Mouse (Mus musculus): ENCODE results near the gene Npff. TPM values are rescaled to one million over a fixed set of nuclear protein-coding genes. Genes with fewer than 3 reads are reported as not detected.

Npff gene
- polyA plus RNA-seq, 1 experiment from 2014 or later = 1.3 TPM

DNA sequence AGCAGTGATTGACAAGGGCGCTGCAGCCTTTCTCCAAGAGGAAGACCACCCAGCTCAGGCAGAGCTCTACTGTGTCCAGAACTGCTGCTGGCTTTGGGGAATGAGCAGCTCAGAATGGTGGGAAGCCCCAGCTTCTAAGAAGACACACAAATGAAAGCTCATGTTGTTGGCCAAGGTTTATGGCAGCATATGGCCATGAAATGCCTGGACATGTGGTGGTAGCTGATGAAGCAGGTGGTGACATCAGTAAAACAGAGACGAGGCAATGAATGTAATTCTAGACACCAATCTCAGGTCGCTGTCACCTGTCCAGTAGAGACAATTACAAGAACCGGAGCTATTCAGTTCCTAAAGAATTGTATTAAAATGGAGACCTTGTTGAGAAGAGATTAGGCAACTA lies 20.1 kb upstream of the Npff start:
- 91% methylated on average over 4 of the region's 4 CpGs for WGBS
- Histone ChIP-seq H3K27me3 (replicated peaks) (no peaks in the 10 kb centered on the region), H3K36me3 (peaks cover 18% of the 10 kb centered on the region)

DNA sequence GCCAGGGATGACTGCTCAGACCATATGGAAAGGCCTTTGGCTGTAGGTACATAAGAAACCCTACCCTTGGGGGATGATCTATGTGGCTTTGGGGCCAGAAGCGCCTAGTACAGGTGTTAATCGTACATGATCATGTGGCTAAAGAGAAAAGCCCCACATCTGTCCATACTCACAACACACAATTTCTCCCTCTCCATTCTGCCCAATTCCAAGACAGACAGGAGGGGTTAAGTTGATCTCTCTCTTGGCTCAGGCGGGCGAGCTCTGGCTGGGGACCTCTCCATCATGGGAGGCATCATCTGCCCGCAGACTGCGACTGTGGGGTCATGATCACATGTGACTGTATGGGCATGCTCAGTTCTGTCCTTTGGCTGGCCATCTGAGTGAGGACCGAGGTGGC lies 9.2 kb upstream of the Npff start:
- no peak for ATAC-seq
- H3K4me3 ChIP-seq (replicated peaks) = no peak overlapping the region
- H3K9ac ChIP-seq = no peak overlapping the region
- H3K36me3 ChIP-seq = peaks cover 32% of the 10 kb centered on the region
- 93% methylated on average over 7 of the region's 7 CpGs for WGBS
- no peaks in the 10 kb centered on the region for H3K4me1 ChIP-seq (replicated peaks)
- no peaks in the 10 kb centered on the region for H3K9me3 ChIP-seq
- H3K27me3 ChIP-seq (replicated peaks) = no peaks in the 10 kb centered on the region
- no peak overlapping the region for H3K4me2 ChIP-seq (replicated peaks)
- no peak overlapping the region for H3K27ac ChIP-seq

More for the DNA sequence above, 20.1 kb upstream of the Npff start:
- no peak for ATAC-seq
- Histone ChIP-seq H3K4me2 (replicated peaks) (no peak overlapping the region), H3K27ac (no peak overlapping the region), H3K9ac (no peak overlapping the region), H3K9me3 (no peaks in the 10 kb centered on the region), H3K4me1 (replicated peaks) (no peaks in the 10 kb centered on the region), H3K4me3 (replicated peaks) (no peak overlapping the region)

- no peak for ATAC-seq
Observed at GRCm38 (mm10) chr15:102532106-102532900, 7.6 kb upstream of the Npff start.

DNA sequence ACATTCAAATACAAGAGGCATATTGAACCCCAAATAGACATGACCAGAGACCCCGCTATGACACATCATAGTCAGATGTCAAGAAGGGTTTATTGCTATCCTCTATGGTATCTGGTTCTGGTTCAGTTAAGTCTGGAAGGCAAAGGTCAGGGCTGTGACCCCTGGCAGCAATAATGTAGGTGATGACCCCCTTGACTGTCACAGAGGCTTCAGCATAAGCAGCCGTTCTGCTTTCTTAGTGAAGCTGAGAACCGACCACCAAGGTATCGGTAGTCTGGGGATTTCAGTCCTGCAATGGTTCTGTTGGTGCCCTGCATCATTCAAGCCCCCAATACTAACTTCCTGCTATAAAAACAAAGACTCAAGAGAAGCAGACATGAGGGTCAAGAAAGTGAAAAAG lies 6.8 kb upstream of the Npff start:
- H3K4me2 ChIP-seq (replicated peaks) = no peak overlapping the region
- no peaks in the 10 kb centered on the region for H3K4me1 ChIP-seq (replicated peaks)
- peaks cover 39% of the 10 kb centered on the region for H3K36me3 ChIP-seq
- no peaks in the 10 kb centered on the region for H3K27me3 ChIP-seq (replicated peaks)
- no peaks in the 10 kb centered on the region for H3K9me3 ChIP-seq
- no peak overlapping the region for H3K9ac ChIP-seq
- no peak overlapping the region for H3K4me3 ChIP-seq (replicated peaks)
- no peak overlapping the region for H3K27ac ChIP-seq
- no peak for ATAC-seq
- 79% methylated on average over 4 of the region's 4 CpGs for WGBS

More at GRCm38 (mm10) chr15:102532106-102532900, 7.6 kb upstream of the Npff start:
- H3K9me3 ChIP-seq = no peaks in the 10 kb centered on the region
- H3K36me3 ChIP-seq = peaks cover 39% of the 10 kb centered on the region
- 92% methylated on average over 3 of the region's 3 CpGs for WGBS
- no peak overlapping the region for H3K9ac ChIP-seq
- no peak overlapping the region for H3K27ac ChIP-seq
- H3K4me2 ChIP-seq (replicated peaks) = no peak overlapping the region
- H3K27me3 ChIP-seq (replicated peaks) = no peaks in the 10 kb centered on the region
- H3K4me1 ChIP-seq (replicated peaks) = no peaks in the 10 kb centered on the region
- no peak overlapping the region for H3K4me3 ChIP-seq (replicated peaks)

GRCm38 (mm10) chr15:102530566-102530965 lies 5.8 kb upstream of the Npff start:
- WGBS = 97% methylated on average over 4 of the region's 4 CpGs
- no peaks in the 10 kb centered on the region for H3K9me3 ChIP-seq
- H3K4me1 ChIP-seq (replicated peaks) = no peaks in the 10 kb centered on the region
- H3K9ac ChIP-seq = no peak overlapping the region
- peaks cover 35% of the 10 kb centered on the region for H3K36me3 ChIP-seq
- ATAC-seq = no peak
- H3K27me3 ChIP-seq (replicated peaks) = no peaks in the 10 kb centered on the region
- no peak overlapping the region for H3K4me2 ChIP-seq (replicated peaks)
- no peak overlapping the region for H3K27ac ChIP-seq
- no peak overlapping the region for H3K4me3 ChIP-seq (replicated peaks)

DNA sequence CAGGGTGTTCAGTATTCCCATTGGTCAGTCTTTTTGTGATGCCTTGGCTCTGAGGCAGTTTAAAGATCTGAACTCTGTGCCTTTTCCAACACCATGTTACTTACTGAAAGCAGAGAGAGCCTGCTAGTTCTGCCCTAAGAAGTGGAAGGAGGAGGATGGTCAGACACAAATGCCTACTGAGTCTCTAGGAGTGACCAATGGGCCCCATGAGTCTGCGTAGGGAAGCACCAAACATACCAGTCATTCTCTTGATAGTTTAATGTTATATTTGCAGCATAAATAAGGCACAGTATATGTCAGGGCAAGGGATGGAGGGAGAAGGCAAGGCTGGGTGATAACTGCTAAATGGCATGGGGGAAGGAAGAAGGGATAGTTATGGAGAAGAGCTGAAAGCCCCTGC lies 3.7 kb upstream of the Npff start:
- Histone ChIP-seq H3K9ac (no peak overlapping the region), H3K9me3 (no peaks in the 10 kb centered on the region), H3K4me2 (replicated peaks) (no peak overlapping the region), H3K27me3 (replicated peaks) (no peaks in the 10 kb centered on the region), H3K36me3 (peaks cover 41% of the 10 kb centered on the region), H3K27ac (no peak overlapping the region), H3K4me1 (replicated peaks) (no peaks in the 10 kb centered on the region), H3K4me3 (replicated peaks) (no peak overlapping the region)
- no peak for ATAC-seq
- WGBS = 89% methylated on average over 1 of the region's 1 CpGs

DNA sequence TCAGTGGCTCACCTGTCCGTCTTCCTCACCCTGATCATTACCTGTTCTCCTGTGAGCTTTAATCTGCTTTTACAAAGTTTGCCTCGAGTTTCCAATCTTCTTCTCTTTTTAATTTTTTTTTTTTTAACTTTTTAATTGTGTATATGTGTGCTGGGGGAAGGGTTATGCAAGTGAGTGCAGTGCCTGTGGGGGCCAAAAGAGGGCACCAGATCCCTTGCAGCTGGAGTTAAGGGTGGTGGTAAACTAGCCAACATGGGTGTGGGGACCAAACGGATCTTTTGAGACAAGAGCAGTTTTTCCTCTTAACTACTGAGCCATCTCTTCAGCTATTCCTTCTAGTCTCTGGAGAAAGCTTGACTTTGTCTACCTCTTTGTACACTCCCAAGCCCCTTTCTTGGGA lies 3.2 kb upstream of the Npff start:
- H3K27me3 ChIP-seq (replicated peaks) = no peaks in the 10 kb centered on the region
- H3K9ac ChIP-seq = no peak overlapping the region
- peaks cover 36% of the 10 kb centered on the region for H3K36me3 ChIP-seq
- no peak overlapping the region for H3K4me2 ChIP-seq (replicated peaks)
- ATAC-seq = no peak
- H3K9me3 ChIP-seq = no peaks in the 10 kb centered on the region
- no peak overlapping the region for H3K4me3 ChIP-seq (replicated peaks)
- no peak overlapping the region for H3K27ac ChIP-seq
- no peaks in the 10 kb centered on the region for H3K4me1 ChIP-seq (replicated peaks)
- 87% methylated on average over 3 of the region's 3 CpGs for WGBS

GRCm38 (mm10) chr15:102526111-102527002 lies 1.6 kb upstream of the Npff start:
- Histone ChIP-seq H3K36me3 (peaks cover 35% of the 10 kb centered on the region), H3K9me3 (no peaks in the 10 kb centered on the region), H3K9ac (no peak overlapping the region), H3K27me3 (replicated peaks) (no peaks in the 10 kb centered on the region), H3K4me2 (replicated peaks) (no peak overlapping the region), H3K4me1 (replicated peaks) (no peaks in the 10 kb centered on the region), H3K4me3 (replicated peaks) (no peak overlapping the region), H3K27ac (no peak overlapping the region)
- 72% methylated on average over 6 of the region's 6 CpGs for WGBS
- no peak for ATAC-seq

- 83% methylated on average over 4 of the region's 4 CpGs for WGBS
- Histone ChIP-seq H3K4me2 (replicated peaks) (no peak overlapping the region), H3K9me3 (no peaks in the 10 kb centered on the region), H3K27me3 (replicated peaks) (no peaks in the 10 kb centered on the region), H3K4me1 (replicated peaks) (peaks cover 11% of the 10 kb centered on the region), H3K4me3 (replicated peaks) (no peak overlapping the region), H3K36me3 (peaks cover 20% of the 10 kb centered on the region), H3K9ac (no peak overlapping the region), H3K27ac (no peak overlapping the region)
- no peak for ATAC-seq
Observed at GRCm38 (mm10) chr15:102521480-102521879, 3.3 kb downstream of the Npff start.

GRCm38 (mm10) chr15:102520416-102520815 lies 4.3 kb downstream of the Npff start:
- Histone ChIP-seq H3K27ac (0 out of 2 replicates have a peak overlapping the region, but pooled peaks have one; percentile 9), H3K9me3 (no peaks in the 10 kb centered on the region), H3K4me3 (replicated peaks) (no peak overlapping the region), H3K9ac (no peak overlapping the region; the same call in none of the 2 replicates), H3K4me2 (replicated peaks) (0 out of 2 replicates have a peak overlapping the region, but pooled peaks have one; percentile 94), H3K36me3 (peaks cover 20% of the 10 kb centered on the region), H3K4me1 (replicated peaks) (peaks cover 22% of the 10 kb centered on the region), H3K27me3 (replicated peaks) (no peaks in the 10 kb centered on the region)
- no peak for ATAC-seq
- WGBS = 68% methylated on average over 4 of the region's 4 CpGs

DNA sequence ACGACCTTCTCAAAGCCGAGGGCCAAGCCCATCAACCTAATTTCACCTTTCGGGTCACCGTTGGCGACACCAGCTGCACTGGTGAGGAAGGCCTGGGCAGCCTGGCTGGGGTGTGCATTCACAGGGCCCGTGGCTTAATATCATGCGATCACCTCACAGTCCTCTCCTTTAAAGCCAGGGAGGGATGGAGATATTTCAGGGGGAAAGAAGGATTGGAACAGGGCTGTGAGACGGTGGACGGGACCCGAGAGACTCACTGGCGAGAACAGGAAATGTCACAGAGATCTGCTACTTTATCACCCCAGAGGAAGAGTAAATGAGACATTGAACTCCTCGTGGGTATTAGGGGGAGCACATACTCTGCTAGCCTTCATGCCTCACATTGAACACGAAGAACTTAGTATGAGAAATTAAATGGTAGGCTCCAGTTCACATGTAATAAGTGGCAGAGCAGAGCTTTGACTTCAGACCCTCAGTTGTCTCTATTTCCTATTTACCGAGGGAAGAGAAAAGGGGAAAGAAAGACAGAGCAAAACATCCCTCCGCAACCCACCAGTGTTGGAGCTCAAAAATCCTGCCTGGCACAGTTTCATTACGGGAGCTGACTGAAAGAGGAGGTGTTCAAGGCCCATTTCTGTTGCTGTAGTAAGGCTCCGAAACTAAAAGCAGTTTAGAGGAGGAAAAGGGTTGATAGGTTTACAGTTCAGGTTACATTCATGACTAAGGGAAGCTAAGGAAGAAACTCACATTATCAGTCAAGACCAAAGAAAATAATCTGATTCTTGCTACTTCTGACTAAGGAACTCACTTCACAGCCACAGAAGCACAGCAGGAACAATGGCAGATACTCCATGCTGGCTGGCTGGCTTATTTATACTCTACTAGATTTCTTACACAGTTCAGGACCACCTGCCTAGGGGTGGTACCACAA lies 5.3 kb downstream of the Npff start:
- H3K27me3 ChIP-seq (replicated peaks) = no peaks in the 10 kb centered on the region
- no peak for ATAC-seq
- peak overlapping the region; percentile 87 for H3K9ac ChIP-seq
- no peaks in the 10 kb centered on the region for H3K9me3 ChIP-seq
- peak overlapping the region; percentile 99; the same call in 1 of the 2 replicates for H3K27ac ChIP-seq
- peaks cover 24% of the 10 kb centered on the region for H3K4me1 ChIP-seq (replicated peaks)
- H3K4me3 ChIP-seq (replicated peaks) = peak overlapping the region; percentile 68
- peak overlapping the region; percentile 94 for H3K4me2 ChIP-seq (replicated peaks)
- 46% methylated on average over 17 of the region's 17 CpGs for WGBS
- peaks cover 17% of the 10 kb centered on the region for H3K36me3 ChIP-seq

GRCm38 (mm10) chr15:102518859-102519201 lies 5.9 kb downstream of the Npff start:
- peaks cover 24% of the 10 kb centered on the region for H3K4me1 ChIP-seq (replicated peaks)
- 8% methylated on average over 9 of the region's 9 CpGs for WGBS
- H3K27me3 ChIP-seq (replicated peaks) = no peaks in the 10 kb centered on the region
- ATAC-seq = no peak
- peak overlapping the region; percentile 94 for H3K4me2 ChIP-seq (replicated peaks)
- peaks cover 13% of the 10 kb centered on the region for H3K36me3 ChIP-seq
- H3K9ac ChIP-seq = peak overlapping the region; percentile 87
- peak overlapping the region; percentile 99 for H3K27ac ChIP-seq
- no peaks in the 10 kb centered on the region for H3K9me3 ChIP-seq
- H3K4me3 ChIP-seq (replicated peaks) = peak overlapping the region; percentile 68
